Mouse (Mus musculus): ENCODE data around the gene Ubac2.

- TF ChIP-seq GATA1 (IDR thresholded peaks at IDR 0.05; ENCODE audit: borderline replicate concordance, low read length) (no peak), FLI1 (IDR thresholded peaks at IDR 0.05; ENCODE audit: low read length) (no peak)
Observed at GRCm38 (mm10) chr14:122042142-122042694, 163.8 kb downstream of the Ubac2 start.

All from megakaryocyte, embryonic 14.5 days (primary cell).